Mouse (Mus musculus) ES-E14 (cell line): Measurements from ENCODE around the gene B4galnt3.

ENCODE experiments used
- HCFC1 ChIP-seq: IDR thresholded peaks from 2 replicates; pipeline ENCODE4 v1.6.1; 2012; ENCODE audit warnings: low read length, inconsistent platforms, borderline replicate concordance; ENCODE audit not compliant: insufficient read depth
- MAFK ChIP-seq: IDR thresholded peaks from 2 replicates; pipeline ENCODE4 v1.6.1; 2014; ENCODE audit warnings: mild to moderate bottlenecking, low read depth, low read length, inconsistent platforms; ENCODE audit not compliant: insufficient read depth
- ZC3H11A ChIP-seq: IDR thresholded peaks from 2 replicates; pipeline ENCODE4 v1.6.1; 2012; ENCODE audit warnings: low read depth, mild to moderate bottlenecking, inconsistent platforms, low read length, borderline replicate concordance
- ZNF384 ChIP-seq: IDR thresholded peaks from 2 replicates; pipeline ENCODE4 v1.6.1; 2012; ENCODE audit warnings: low read depth, low read length, inconsistent platforms

DNA sequence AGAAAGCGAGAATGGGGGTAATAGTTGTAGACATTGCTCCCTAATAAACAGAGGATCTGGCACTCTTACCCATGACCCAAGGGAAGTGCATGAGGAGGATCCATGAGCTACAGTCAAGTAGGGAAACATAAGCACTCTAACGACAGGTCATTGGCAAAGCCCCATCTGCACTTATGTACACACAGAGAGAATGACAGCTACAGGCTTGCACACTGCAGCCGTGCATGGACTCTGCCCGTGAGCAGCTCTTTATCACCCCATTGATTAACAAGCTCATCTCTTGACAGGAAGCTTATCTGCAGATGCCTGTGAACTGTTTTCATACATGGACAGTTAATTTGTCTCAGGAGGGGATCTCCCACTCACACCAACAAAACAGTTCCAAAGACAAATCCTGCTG, 126.8 kb downstream of the B4galnt3 start:
- TF ChIP-seq MAFK, result no peak
- no peak for TF ChIP-seq ZNF384
- TF ChIP-seq ZC3H11A, result no peak
- no peak for TF ChIP-seq HCFC1
